Mouse (Mus musculus) urinary bladder, postnatal 25 days (tissue): ENCODE data around the gene Musk.

Experiments
- DNase-seq: peaks from one replicate; pipeline ENCODE4 v3.0.0; 2022; ENCODE audit warnings: low spot score

The Musk gene

DNA sequence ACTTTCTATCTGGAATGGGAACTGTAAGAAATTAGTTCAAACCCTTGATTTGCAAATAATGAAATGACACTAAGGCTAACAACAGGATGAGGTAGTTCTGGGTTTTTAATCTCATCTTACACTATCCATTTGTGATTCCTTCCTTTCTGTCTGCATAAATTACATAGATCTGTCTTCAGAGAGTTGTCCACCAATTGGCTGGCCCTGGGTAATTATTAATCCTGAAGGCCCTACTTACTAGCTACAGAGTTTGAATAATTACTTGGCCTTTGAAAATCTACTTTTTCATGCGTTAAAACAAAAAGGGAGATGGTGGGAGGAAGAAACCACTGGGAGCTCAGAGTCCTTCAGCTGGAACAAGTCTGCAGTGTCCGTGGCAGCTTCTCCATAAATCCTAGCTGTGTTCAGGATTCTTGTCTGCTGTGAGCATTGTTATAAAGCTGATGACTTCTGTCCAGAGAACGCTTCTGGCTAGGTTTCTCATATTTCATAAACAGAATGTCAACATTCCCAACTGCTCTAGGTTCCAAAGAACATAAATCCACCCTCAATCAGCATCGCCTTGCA, 29.3 kb downstream of the Musk start:
- no peak for DNase-seq

DNA sequence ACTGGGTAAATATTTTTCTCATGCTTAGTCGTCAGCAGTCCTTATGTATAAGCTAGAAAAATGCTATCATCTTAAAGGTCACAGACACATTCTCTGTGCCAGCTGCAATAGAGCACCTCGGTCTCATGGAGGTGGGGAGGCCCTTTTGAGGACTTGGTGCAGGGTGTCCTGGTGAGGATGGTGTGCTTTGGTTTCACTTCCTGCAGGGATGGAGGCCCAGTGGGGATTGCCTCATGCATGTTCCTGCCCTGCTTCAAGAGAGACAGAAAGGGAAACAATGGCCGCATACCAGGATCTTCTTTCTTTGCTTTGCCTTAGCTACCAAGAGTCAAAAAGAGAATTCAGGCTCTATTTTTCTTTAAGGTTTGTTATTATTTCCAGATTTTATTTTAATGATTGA, 31.8 kb downstream of the Musk start:
- no peak for DNase-seq

DNA sequence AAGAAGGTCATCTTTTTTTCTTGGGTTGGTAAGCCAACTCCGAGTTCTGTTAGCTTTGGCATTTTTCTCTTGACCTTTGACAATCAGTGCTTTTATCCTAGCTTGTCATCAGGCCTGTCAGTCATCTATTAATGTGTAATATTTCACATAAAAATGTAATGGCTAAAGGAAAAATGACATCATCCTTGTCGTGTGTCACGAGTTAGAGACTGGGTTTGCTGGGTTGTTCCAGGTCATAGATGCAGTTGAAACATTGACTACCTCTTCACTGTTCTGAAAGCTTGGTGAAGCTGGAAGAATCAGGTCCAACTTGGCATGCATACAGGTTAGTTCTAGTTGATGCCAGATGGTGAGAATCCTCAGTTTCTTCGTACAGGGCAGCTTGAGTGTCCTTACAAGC, 34.5 kb downstream of the Musk start:
- no peak for DNase-seq

GRCm38 (mm10) chr4:58326746-58327145, 41.0 kb downstream of the Musk start:
- DNase-seq = no peak

DNA sequence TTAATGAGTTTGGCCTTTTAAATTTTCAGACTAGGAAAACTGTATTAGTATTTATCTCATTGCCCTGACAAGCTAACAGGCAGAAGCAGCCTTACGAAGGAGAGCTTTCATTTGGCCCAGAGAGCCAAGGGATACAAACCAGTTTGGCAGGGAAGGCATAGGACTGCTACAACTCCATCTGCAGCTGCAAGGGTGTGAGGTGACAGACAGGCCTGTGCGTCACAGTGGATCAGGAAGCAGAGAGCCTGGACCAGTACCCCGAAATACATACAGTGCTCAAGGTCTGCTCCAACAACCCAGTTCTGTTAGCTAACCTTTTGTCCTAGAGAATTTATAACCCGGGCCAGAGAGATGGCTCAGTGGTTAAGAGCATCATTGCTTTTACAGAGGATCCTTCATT, 42.5 kb downstream of the Musk start:
- DNase-seq = no peak

GRCm38 (mm10) chr4:58330016-58330415, 44.3 kb downstream of the Musk start:
- no peak for DNase-seq

DNA sequence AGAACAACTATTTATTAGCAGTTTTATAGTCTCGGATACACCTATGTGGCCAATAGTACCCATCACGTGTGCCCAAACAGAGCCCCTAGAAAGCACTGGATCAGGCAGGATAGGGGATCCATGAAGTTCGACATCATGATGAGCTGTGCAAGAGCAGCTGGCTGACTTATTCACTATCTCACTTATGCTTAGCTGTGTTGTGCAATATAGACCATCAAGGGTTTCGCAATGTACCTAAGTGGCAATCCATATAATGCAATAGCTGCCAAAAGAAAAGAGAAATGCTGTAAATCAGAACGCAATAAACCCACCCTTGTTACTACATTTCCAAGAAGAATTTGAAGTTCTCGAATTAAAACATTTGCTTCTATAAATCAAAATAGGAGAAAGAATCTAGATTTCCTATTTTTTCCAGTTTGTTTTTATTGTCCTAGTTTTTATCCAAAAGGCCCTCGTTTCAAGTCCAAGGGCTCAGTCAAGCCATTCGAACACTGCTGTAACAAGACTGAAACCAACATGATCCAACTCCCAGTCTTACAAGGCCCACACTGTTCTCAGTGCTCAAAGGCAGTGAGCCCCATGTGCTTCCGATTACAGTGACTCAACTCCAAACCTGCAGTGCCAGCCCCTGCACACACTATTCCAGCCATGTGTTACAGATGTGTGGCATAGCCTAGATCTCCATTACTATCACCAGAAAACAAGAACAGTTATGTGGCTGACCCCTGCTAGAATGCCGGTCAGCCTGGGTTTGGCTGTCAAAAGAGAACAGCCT, 45.3 kb downstream of the Musk start:
- DNase-seq = no peak

- DNase-seq = no peak
Measured at GRCm38 (mm10) chr4:58332394-58332793, 46.6 kb downstream of the Musk start.

DNA sequence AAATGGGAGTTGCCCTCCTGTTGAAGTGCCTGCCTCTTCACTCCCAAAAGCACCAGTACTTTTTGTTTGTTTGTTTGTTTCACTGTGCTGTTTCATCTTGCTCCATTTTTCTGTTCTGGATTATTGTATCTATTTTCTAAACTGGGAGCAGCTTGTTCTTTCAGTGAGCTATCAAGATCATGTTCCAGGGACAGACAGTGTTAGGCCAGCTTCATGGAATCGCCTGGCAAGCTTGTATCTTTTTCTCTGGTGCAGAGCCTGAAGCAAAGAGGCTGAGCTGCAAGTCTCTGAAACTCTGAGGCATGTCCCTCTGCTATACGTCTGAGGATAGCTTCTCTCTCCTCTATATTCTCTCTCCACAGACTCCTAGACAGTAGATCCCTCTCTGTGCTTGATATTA, 50.5 kb downstream of the Musk start:
- no peak for DNase-seq

GRCm38 (mm10) chr4:58339226-58339625, 53.5 kb downstream of the Musk start:
- DNase-seq = no peak

GRCm38 (mm10) chr4:58350206-58350605, 64.4 kb downstream of the Musk start:
- no peak for DNase-seq

DNA sequence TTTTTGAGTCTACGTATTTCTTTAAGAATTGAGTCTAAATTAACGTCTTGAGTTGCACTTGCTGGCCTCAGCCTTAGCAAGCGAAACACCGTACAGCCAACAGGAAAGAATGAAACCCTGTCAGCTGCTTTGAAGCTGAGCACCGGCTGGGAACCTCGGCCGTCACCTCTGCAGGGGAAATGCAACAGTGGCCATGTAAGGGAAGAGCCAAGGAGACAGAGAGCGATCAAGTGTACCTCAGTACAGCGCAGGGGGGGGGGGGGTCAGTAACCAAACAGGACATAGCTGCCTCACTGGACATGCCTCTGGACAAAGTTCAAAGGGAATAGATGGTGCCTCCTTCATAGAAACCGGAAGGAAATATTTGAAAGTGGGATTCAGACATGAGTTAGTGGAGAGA, 65.4 kb downstream of the Musk start:
- no peak for DNase-seq

- no peak for DNase-seq
Measured at GRCm38 (mm10) chr4:58351590-58351989, 65.8 kb downstream of the Musk start.

GRCm38 (mm10) chr4:58358996-58359395, 73.2 kb downstream of the Musk start:
- no peak for DNase-seq

- DNase-seq = no peak
Measured at GRCm38 (mm10) chr4:58365321-58365720, 79.6 kb downstream of the Musk start.

DNA sequence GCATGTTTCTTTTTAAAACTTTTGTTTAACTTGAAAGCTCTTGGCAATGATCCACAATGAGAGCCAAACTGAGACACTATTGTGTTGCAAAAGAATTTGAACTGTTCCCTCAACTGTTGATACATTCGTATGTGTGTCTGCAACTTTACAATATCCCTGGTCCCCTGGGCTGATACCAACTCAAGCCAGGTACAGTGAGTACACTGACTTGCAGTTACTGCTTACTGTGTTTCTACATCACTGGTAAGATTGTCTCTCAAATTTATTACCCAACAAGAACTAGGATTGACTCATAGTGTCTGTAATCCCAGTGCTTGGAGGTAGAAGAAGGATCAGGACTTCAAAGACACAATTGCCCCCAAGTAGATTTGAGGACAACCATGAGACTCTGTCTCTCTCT, 85.3 kb downstream of the Musk start:
- DNase-seq = no peak

DNA sequence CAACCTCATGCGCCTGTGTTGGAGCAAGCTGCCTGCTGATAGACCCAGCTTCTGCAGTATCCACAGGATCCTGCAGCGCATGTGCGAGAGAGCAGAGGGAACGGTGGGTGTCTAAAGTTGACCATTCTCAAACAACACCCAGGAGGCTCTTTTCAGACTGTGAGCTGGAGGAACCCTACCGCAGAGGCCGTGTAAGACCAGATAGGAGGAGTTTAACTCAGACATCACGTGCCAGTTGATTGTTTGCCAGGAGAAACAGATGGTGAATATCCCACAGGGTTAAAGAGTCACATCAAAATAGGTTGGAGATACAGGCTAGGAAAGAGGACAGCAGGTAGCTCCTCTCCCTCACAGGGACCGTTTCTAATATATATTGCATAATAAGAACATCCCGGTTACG, 87.8 kb downstream of the Musk start:
- no peak for DNase-seq

GRCm38 (mm10) chr4:58374141-58374870, 88.5 kb downstream of the Musk start:
- peak; percentile 48 for DNase-seq

DNA sequence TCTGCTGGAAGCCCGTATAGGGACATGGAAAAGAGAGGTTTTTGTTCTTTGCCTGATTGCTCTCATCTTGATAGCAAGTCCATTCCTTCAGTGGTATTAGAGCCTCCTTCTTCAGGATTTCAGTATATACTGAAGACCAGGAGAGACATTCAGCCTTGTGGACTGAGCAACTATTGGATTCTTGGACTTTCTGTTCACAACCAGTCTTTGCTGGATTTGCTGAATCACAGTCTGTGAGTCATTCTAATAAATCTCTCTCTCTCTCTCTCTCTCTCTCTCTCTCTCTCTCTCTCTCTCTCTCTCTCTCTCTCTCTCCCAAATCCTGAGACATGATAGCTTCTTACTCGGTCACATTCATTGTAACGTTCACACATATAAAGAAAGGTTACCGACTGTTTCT, 93.4 kb downstream of the Musk start:
- no peak for DNase-seq

DNA sequence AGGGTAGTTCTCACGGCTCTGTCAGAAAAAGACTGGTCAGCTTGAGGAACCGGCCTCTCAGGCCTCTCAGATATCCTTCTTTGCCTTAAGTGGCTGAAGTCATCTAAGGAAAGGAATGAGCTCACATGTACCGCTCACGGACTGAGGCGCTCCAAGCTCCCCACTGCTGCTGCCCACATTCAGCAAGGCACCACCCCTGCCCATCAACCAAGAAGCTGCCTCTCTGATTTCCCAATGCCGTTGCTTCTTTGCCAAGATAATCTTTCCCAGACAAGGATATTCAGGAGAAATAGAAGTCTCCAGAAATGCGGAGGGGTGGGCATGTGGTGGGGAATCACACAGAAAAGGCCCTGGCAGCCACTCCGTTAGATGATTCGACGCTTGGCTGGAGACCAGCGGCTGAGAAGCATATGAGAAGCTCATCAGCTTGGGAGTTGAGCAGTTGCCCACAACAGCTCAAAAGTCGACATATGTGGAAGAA, 115.1 kb downstream of the Musk start:
- peak; percentile 35 for DNase-seq

GRCm38 (mm10) chr4:58401973-58402501, 116.3 kb downstream of the Musk start:
- DNase-seq = no peak

GRCm38 (mm10) chr4:58413188-58414185, 127.7 kb downstream of the Musk start:
- DNase-seq = no peak
